Mouse (Mus musculus) adrenal gland, adult 8-10 months (tissue): Measurements from ENCODE around the gene Gab2. TPM values are rescaled to one million over a fixed set of nuclear protein-coding genes. Genes with fewer than 3 reads are reported as not detected.

Experiments
- DNase-seq: peaks from one replicate; pipeline ENCODE4 v3.0.0; 2022
- total RNA-seq, 4 experiments: library from RNA; stranded (reverse); gene quantifications; 2 replicates each; pipeline ENCODE4 v1.2.4; 2022

The Gab2 gene
- total RNA-seq, 4 experiments from 2014 or later = 19.3 to 24.7 (median 20.9) TPM

- no peak for DNase-seq
Observed at GRCm38 (mm10) chr7:97262541-97262940, 181.2 kb downstream of the Gab2 start.

- no peak for DNase-seq
Observed at GRCm38 (mm10) chr7:97270367-97270766, 189.0 kb downstream of the Gab2 start.

- DNase-seq = no peak
Observed at GRCm38 (mm10) chr7:97271068-97271467, 189.7 kb downstream of the Gab2 start.

- no peak for DNase-seq
Observed at GRCm38 (mm10) chr7:97296986-97297385, 215.6 kb downstream of the Gab2 start.

- no peak for DNase-seq
Observed at GRCm38 (mm10) chr7:97297466-97297865, 216.1 kb downstream of the Gab2 start.

GRCm38 (mm10) chr7:97298279-97298678, 216.9 kb downstream of the Gab2 start:
- no peak for DNase-seq

- no peak for DNase-seq
Observed at GRCm38 (mm10) chr7:97298943-97299342, 217.6 kb downstream of the Gab2 start.

- no peak for DNase-seq
Observed at GRCm38 (mm10) chr7:97300914-97301313, 219.5 kb downstream of the Gab2 start.

- no peak for DNase-seq
Observed at GRCm38 (mm10) chr7:97301321-97301720, 219.9 kb downstream of the Gab2 start.

GRCm38 (mm10) chr7:97302261-97302660, 220.9 kb downstream of the Gab2 start:
- no peak for DNase-seq

- no peak for DNase-seq
Observed at GRCm38 (mm10) chr7:97302876-97303275, 221.5 kb downstream of the Gab2 start.

- DNase-seq = no peak
Observed at GRCm38 (mm10) chr7:97303614-97304013, 222.2 kb downstream of the Gab2 start.

- DNase-seq = no peak
Observed at GRCm38 (mm10) chr7:97304471-97304870, 223.1 kb downstream of the Gab2 start.

- DNase-seq = no peak
Observed at GRCm38 (mm10) chr7:97305206-97305605, 223.8 kb downstream of the Gab2 start.

- no peak for DNase-seq
Observed at GRCm38 (mm10) chr7:97306813-97307212, 225.4 kb downstream of the Gab2 start.

GRCm38 (mm10) chr7:97307546-97307945, 226.2 kb downstream of the Gab2 start:
- DNase-seq = no peak

GRCm38 (mm10) chr7:97309461-97310340, 228.3 kb downstream of the Gab2 start:
- DNase-seq = no peak

GRCm38 (mm10) chr7:97310341-97310635, 228.9 kb downstream of the Gab2 start:
- no peak for DNase-seq

GRCm38 (mm10) chr7:97311620-97312019, 230.2 kb downstream of the Gab2 start:
- no peak for DNase-seq

- no peak for DNase-seq
Observed at GRCm38 (mm10) chr7:97312196-97312595, 230.8 kb downstream of the Gab2 start.

- DNase-seq = no peak
Observed at GRCm38 (mm10) chr7:97312856-97313255, 231.5 kb downstream of the Gab2 start.

GRCm38 (mm10) chr7:97313364-97313995, 232.1 kb downstream of the Gab2 start:
- DNase-seq = no peak

- DNase-seq = no peak
Observed at GRCm38 (mm10) chr7:97314646-97315045, 233.3 kb downstream of the Gab2 start.

GRCm38 (mm10) chr7:97315656-97316055, 234.3 kb downstream of the Gab2 start:
- DNase-seq = no peak
